Mouse (Mus musculus) embryo, embryonic 10 days (tissue): ENCODE data around the gene Fcnb.

Experiments used
- DNase-seq: peaks from one replicate; pipeline ENCODE4 v3.0.0-alpha.2; 2015; ENCODE audit warnings: low spot score

Gene Fcnb

GRCm38 (mm10) chr2:28032469-28032868, 52.2 kb downstream of the Fcnb start:
- DNase-seq: no peak

DNA sequence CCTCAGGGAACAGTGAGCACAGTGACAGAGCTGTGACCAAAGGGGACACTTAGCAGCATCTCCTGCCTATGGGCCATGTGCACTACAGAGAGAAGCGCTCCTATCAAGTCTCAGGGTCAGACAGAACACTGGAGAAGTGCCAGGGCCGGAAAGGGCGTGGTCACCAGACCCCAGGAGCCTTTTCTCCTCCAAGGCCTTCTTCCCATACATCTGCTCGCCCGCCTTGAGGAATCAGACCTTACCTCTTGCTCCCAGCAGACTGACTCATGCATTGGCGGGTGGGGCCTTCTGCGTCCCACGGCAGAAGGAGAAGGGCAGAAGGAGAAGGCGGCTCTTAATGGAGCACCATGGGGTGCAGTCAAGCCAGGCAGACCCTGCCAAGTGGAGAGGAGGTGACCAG, 52.8 kb downstream of the Fcnb start:
- DNase-seq: no peak
